Mouse (Mus musculus) midbrain, embryonic 16.5 days (tissue): Measurements from ENCODE around the gene Trim25. TPM values are rescaled to one million over a fixed set of nuclear protein-coding genes. Genes with fewer than 3 reads are reported as not detected.
A peak's percentile ranks its signal among the peaks of the same experiment; 100 is the strongest.
"Not testable (repeated sequence)": the region's sequence is repeated elsewhere in the genome, so short reads cannot be mapped to it uniquely, and the experiment has no call there.

Experiments
- ATAC-seq: fragments of 200-750 bp; cut with Nextera tagmentation; 2 replicates; pipeline ENCODE4 v1.8.0; 2017; ENCODE audit warnings: moderate TSS enrichment
- H3K27ac ChIP-seq: fragments of 300-500 bp; sonication (generic); 2 replicates; pipeline ENCODE4 v1.5.1; 2014; ENCODE audit warnings: mild to moderate bottlenecking, low read length, mixed read lengths
- H3K27me3 ChIP-seq: fragments of 300-500 bp; sonication (generic); 2 replicates; pipeline ENCODE4 v1.6.1; 2014; ENCODE audit warnings: low read depth, low read length, mixed read lengths; ENCODE audit not compliant: control insufficient read depth, insufficient read depth
- H3K36me3 ChIP-seq: fragments of 300-500 bp; sonication (generic); 2 replicates; pipeline ENCODE4 v1.6.1; 2014; ENCODE audit warnings: mild to moderate bottlenecking, low read length, moderate library complexity, mixed read lengths; ENCODE audit not compliant: control insufficient read depth, insufficient read depth
- H3K4me1 ChIP-seq: fragments of 300-500 bp; sonication (generic); 2 replicates; pipeline ENCODE4 v1.6.1; 2014; ENCODE audit warnings: mild to moderate bottlenecking, low read length, mixed read lengths; ENCODE audit not compliant: control insufficient read depth, insufficient read depth
- H3K4me2 ChIP-seq: fragments of 300-500 bp; sonication (generic); 2 replicates; pipeline ENCODE4 v1.6.1; 2014; ENCODE audit warnings: mild to moderate bottlenecking, low read length, mixed read lengths
- H3K4me3 ChIP-seq: fragments of 300-500 bp; sonication (generic); 2 replicates; pipeline ENCODE4 v1.5.1; 2014; ENCODE audit warnings: low read depth, mild to moderate bottlenecking, low read length, moderate library complexity, mixed read lengths
- H3K9ac ChIP-seq: fragments of 300-500 bp; sonication (generic); 2 replicates; pipeline ENCODE4 v1.6.1; 2014; ENCODE audit warnings: low read depth, low read length, mixed read lengths
- H3K9me3 ChIP-seq: fragments of 300-500 bp; sonication (generic); replicated peaks from 2 replicates; pipeline ENCODE4 v1.6.1; 2014; ENCODE audit warnings: mild to moderate bottlenecking, low read length, mixed read lengths; ENCODE audit not compliant: control insufficient read depth, poor library complexity, severe bottlenecking
- WGBS: fragments of 180-500 bp; shearing (Covaris S2); extraction: QIAGEN DNeasy Blood & Tissue Kit; methylation state at CpG from one replicate; pipeline ENCODE4 v1.1.7; 2014; 5-methylcytosine and 5-hydroxymethylcytosine counted together
- polyA plus RNA-seq: library from polyadenylated mRNA; unstranded; fragments of >200 nt; fragmentation: Nextera tagmentation; extraction: Ambion mirVana; gene quantifications from 2 replicates; pipeline ENCODE4 v1.2.1, GENCODE M21; 2015

The Trim25 gene
- polyA plus RNA-seq, 1 experiment from 2014 or later: 3.8 TPM

- no peaks in the 10 kb centered on the region for H3K4me1 ChIP-seq
- no peak for ATAC-seq
- no peak overlapping the region for H3K4me3 ChIP-seq
- H3K36me3 ChIP-seq: peaks cover 21% of the 10 kb centered on the region
- no peak overlapping the region for H3K27ac ChIP-seq
- WGBS: 81% methylated on average over 5 of the region's 5 CpGs
- no peaks in the 10 kb centered on the region for H3K9me3 ChIP-seq
- H3K4me2 ChIP-seq: no peak overlapping the region
- H3K27me3 ChIP-seq: no peaks in the 10 kb centered on the region
- no peak overlapping the region for H3K9ac ChIP-seq
Observed at GRCm38 (mm10) chr11:88989530-88989929, 9.6 kb upstream of the Trim25 start.

DNA sequence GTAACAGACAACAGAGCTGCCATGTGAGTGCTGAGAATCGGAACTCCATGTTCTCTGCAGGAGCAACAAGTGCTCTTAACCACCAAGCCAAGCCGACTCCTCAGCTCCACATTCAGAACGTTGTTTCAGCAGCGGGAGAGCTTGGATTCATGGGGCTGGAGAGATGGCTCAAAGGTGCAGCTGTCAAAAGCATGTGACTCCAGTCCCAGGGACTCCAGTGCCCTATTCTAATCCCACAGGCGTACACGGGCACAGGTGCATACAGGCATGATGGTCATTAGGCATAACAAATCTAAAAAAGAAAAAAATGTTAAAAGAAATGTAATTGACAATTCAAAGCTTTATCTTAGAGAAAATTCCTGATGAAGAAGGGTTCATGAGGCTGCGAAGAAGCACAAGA lies 6.0 kb upstream of the Trim25 start:
- Histone ChIP-seq H3K27ac (no peak overlapping the region), H3K36me3 (peaks cover 6% of the 10 kb centered on the region), H3K9me3 (no peaks in the 10 kb centered on the region), H3K9ac (no peak overlapping the region), H3K4me1 (no peaks in the 10 kb centered on the region), H3K27me3 (peaks cover 4% of the 10 kb centered on the region), H3K4me3 (no peak overlapping the region), H3K4me2 (no peak overlapping the region)
- 55% methylated on average over 7 of the region's 7 CpGs for WGBS
- no peak for ATAC-seq

- WGBS: 20% methylated on average over 5 of the region's 5 CpGs
- Histone ChIP-seq H3K9ac (no peak overlapping the region), H3K27me3 (peaks cover 6% of the 10 kb centered on the region), H3K4me2 (no peak overlapping the region), H3K27ac (no peak overlapping the region), H3K4me3 (no peak overlapping the region), H3K9me3 (no peaks in the 10 kb centered on the region), H3K36me3 (peaks cover 6% of the 10 kb centered on the region), H3K4me1 (no peaks in the 10 kb centered on the region)
- no peak for ATAC-seq
Observed at GRCm38 (mm10) chr11:88993625-88994024, 5.6 kb upstream of the Trim25 start.

- Histone ChIP-seq H3K27ac (no peak overlapping the region), H3K27me3 (peaks cover 15% of the 10 kb centered on the region), H3K9ac (no peak overlapping the region), H3K4me2 (no peak overlapping the region), H3K4me1 (no peaks in the 10 kb centered on the region), H3K36me3 (peaks cover 6% of the 10 kb centered on the region), H3K9me3 (no peaks in the 10 kb centered on the region), H3K4me3 (no peak overlapping the region)
- ATAC-seq: no peak
- WGBS: 90% methylated on average over 7 of the region's 7 CpGs
Observed at GRCm38 (mm10) chr11:88994492-88994891, 4.7 kb upstream of the Trim25 start.

DNA sequence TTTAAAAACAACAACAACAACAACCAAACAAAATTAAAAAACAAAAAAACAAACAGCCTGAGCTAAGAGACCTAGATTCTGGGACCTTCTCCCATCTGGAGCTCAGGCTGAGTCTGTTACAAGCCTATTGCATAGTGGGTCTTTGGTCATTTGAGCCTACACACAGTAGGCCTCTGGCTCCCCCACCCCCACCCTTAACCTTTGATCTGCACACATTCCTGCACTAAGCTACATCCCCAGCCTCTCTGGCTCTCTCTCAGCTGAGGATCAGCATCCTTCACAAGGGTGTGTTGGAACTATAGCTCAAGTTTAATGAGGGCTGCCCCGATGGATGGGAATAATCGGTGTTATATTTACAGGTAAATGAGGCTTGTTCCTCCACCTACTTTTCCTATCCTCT lies 3.6 kb upstream of the Trim25 start:
- peaks cover 25% of the 10 kb centered on the region for H3K27me3 ChIP-seq
- no peaks in the 10 kb centered on the region for H3K9me3 ChIP-seq
- H3K27ac ChIP-seq: no peak overlapping the region
- peaks cover 6% of the 10 kb centered on the region for H3K36me3 ChIP-seq
- H3K4me2 ChIP-seq: no peak overlapping the region
- H3K4me3 ChIP-seq: no peak overlapping the region
- no peak overlapping the region for H3K9ac ChIP-seq
- ATAC-seq: no peak
- H3K4me1 ChIP-seq: no peaks in the 10 kb centered on the region
- WGBS: 93% methylated on average over 2 of the region's 2 CpGs

GRCm38 (mm10) chr11:88996427-88996826 lies 2.7 kb upstream of the Trim25 start:
- Histone ChIP-seq H3K4me1 (no peaks in the 10 kb centered on the region), H3K27me3 (peaks cover 25% of the 10 kb centered on the region), H3K27ac (no peak overlapping the region), H3K9ac (no peak overlapping the region), H3K36me3 (no peaks in the 10 kb centered on the region), H3K4me2 (no peak overlapping the region), H3K4me3 (no peak overlapping the region), H3K9me3 (no peaks in the 10 kb centered on the region)
- no peak for ATAC-seq
- 73% methylated on average over 7 of the region's 7 CpGs for WGBS

DNA sequence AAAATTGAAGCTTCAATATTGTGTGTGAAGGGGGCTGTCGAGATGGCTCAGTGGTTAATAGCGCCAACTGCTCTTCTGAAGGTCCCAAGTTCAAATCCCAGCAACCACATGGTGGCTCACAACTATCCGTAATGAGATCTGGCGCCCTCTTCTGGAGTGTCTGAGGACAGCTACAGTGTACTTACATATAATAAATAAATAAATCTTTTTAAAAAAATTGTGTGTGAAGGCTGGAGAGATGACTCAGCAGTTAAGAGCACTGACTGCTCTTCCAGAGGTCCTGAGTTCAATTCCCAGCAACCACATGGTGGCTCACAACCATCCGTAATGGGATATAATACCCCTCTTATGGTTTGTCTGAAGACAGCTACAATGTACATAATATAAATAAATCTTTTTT lies 1.8 kb upstream of the Trim25 start:
- H3K27me3 ChIP-seq: peaks cover 25% of the 10 kb centered on the region
- H3K4me3 ChIP-seq, H3K9me3 ChIP-seq, H3K4me2 ChIP-seq, H3K27ac ChIP-seq, H3K36me3 ChIP-seq, H3K9ac ChIP-seq, H3K4me1 ChIP-seq, ATAC-seq: not testable (repeated sequence)
- 83% methylated on average over 5 of the region's 5 CpGs for WGBS

GRCm38 (mm10) chr11:88998406-88998805 lies 770 bp upstream of the Trim25 start:
- H3K36me3 ChIP-seq: no peaks in the 10 kb centered on the region
- H3K4me3 ChIP-seq: no peak overlapping the region
- 20% methylated on average over 3 of the region's 3 CpGs for WGBS
- no peak overlapping the region for H3K27ac ChIP-seq
- peaks cover 25% of the 10 kb centered on the region for H3K27me3 ChIP-seq
- H3K9me3 ChIP-seq: no peaks in the 10 kb centered on the region
- no peak for ATAC-seq
- no peak overlapping the region for H3K4me2 ChIP-seq
- H3K9ac ChIP-seq: no peak overlapping the region
- H3K4me1 ChIP-seq: no peaks in the 10 kb centered on the region

DNA sequence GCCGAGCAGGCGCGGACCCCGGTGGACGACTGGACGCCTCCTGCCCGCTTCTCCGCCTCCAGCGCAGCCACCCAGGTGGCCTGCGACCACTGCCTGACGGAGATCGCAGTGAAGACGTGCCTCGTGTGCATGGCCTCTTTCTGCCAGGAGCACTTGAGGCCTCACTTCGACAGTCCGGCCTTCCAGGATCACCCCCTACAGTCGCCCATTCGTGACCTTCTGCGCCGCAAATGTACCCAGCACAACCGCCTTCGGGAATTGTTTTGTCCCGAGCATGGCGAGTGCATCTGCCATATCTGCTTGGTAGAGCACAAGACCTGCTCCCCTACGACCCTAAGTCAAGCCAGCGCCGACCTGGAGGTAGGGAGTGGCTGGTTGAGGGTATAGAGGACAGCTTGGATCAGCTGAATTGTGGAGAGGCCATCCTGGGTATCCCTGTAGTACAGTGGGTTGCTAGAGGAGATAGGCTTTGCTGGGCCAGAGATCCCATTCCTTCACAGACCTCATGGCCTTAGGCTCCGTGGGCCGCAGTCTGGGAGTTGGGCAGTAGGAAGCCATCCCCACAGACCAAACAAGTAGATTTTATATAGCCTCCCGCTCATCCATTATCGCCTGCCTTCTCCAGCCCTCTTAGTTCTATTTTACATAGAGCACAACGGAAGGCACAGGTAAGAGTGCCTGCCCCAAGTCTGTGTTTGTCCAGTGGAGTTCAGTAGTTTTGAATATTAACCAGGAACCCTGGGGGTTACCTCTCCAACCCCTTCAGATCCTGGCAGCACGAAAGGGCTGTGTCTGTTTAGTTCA lies 749 bp downstream of the Trim25 start:
- peak overlapping the region; percentile 44 for H3K4me2 ChIP-seq
- H3K9ac ChIP-seq: peak overlapping the region; percentile 12; the same call in 1 of the 2 replicates
- H3K4me1 ChIP-seq: no peaks in the 10 kb centered on the region
- H3K27me3 ChIP-seq: peaks cover 25% of the 10 kb centered on the region
- H3K4me3 ChIP-seq: peak overlapping the region; percentile 33
- 30% methylated on average over 33 of the region's 33 CpGs for WGBS
- no peak for ATAC-seq
- no peaks in the 10 kb centered on the region for H3K9me3 ChIP-seq
- no peaks in the 10 kb centered on the region for H3K36me3 ChIP-seq
- H3K27ac ChIP-seq: no peak overlapping the region
